In genomic region chr4:149877202-149877601, GRCm38 (mm10) we compare ENCODE assay signal across 12 mouse cellular contexts.
DNase-seq lines count a peak whose midpoint lies in the region; ATAC-seq lines count a peak whose summit lies in the region.
"Had no signal": no experiment of that assay in that cellular context is flagged by ENCODE, and none has a peak within 500 bp of the region (broad histone marks: within the 10 kb centered on the region; RNA-seq: fewer than 3 reads in every experiment).

No protein-coding gene starts in this region.

- H3K36me3 ChIP-seq in kidney, embryonic 16.5 days (ENCODE audit: insufficient read depth, low read length) = no peaks in the 10 kb centered on the region
- no peaks in the 10 kb centered on the region for H3K36me3 ChIP-seq in embryonic facial prominence, embryonic 12.5 days
- no peaks in the 10 kb centered on the region for H3K36me3 ChIP-seq in intestine, embryonic 14.5 days (ENCODE audit: control insufficient read depth, insufficient read depth, low read length)
- H3K36me3 ChIP-seq in neural tube, embryonic 13.5 days = no peaks in the 10 kb centered on the region
- no peaks in the 10 kb centered on the region for H3K36me3 ChIP-seq in midbrain, embryonic 16.5 days (ENCODE audit: control insufficient read depth, insufficient read depth, low read length)

- no peak overlapping the region for H3K4me3 ChIP-seq in kidney, embryonic 16.5 days (ENCODE audit: low read length)
- H3K4me3 ChIP-seq in embryonic facial prominence, embryonic 12.5 days = no peak overlapping the region
- H3K4me3 ChIP-seq in intestine, embryonic 14.5 days (ENCODE audit: low read depth, low read length) = no peak overlapping the region
- H3K4me3 ChIP-seq in neural tube, embryonic 13.5 days = no peak overlapping the region
- H3K4me3 ChIP-seq in midbrain, embryonic 16.5 days (ENCODE audit: low read depth, low read length) = no peak overlapping the region
- H3K4me3 ChIP-seq: erythroblast, embryonic 14.5 days had no signal

- H3K27me3 ChIP-seq in kidney, embryonic 16.5 days (ENCODE audit: insufficient read depth, low read length) = no peaks in the 10 kb centered on the region
- H3K27me3 ChIP-seq in embryonic facial prominence, embryonic 12.5 days = 0 out of 2 replicates have a peak, but pooled peaks cover 3% of the 10 kb centered on the region
- no peaks in the 10 kb centered on the region for H3K27me3 ChIP-seq in intestine, embryonic 14.5 days (replicated peaks; ENCODE audit: control insufficient read depth, insufficient read depth, low read length)
- H3K27me3 ChIP-seq in neural tube, embryonic 13.5 days = no peaks in the 10 kb centered on the region
- H3K27me3 ChIP-seq in midbrain, embryonic 16.5 days (ENCODE audit: control insufficient read depth, insufficient read depth, low read depth, low read length) = no peaks in the 10 kb centered on the region

- no peak for DNase-seq in kidney, postnatal 10 days
- no peak for DNase-seq in intestine, embryonic 14.5 days (ENCODE audit: low spot score)
- no peak for DNase-seq in cerebellum, postnatal 14 days
- DNase-seq in left cerebral cortex, postnatal 36 days (ENCODE audit: low spot score in 2 of 2) = no peak
- DNase-seq: kidney, adult 11 months; thymus, postnatal 4 days had no signal

- no peaks in the 10 kb centered on the region for H3K9me3 ChIP-seq in kidney, embryonic 16.5 days (ENCODE audit: low read length)
- no peaks in the 10 kb centered on the region for H3K9me3 ChIP-seq in embryonic facial prominence, embryonic 12.5 days
- no peaks in the 10 kb centered on the region for H3K9me3 ChIP-seq in intestine, embryonic 14.5 days (ENCODE audit: control insufficient read depth, low read length)
- no peaks in the 10 kb centered on the region for H3K9me3 ChIP-seq in neural tube, embryonic 13.5 days
- H3K9me3 ChIP-seq in midbrain, embryonic 16.5 days (replicated peaks; ENCODE audit: control insufficient read depth, low read length, poor library complexity, severe bottlenecking) = no peaks in the 10 kb centered on the region

- intact Hi-C loops in left cerebral cortex, postnatal 36 days (cut with DNase I) = no loop called here

- 37% methylated on average over 3 of the region's 3 CpGs for WGBS in kidney, embryonic 16.5 days
- 43% methylated on average over 3 of the region's 3 CpGs for WGBS in embryonic facial prominence, embryonic 12.5 days
- 29% methylated on average over 3 of the region's 3 CpGs for WGBS in intestine, embryonic 14.5 days
- WGBS in neural tube, embryonic 13.5 days = 47% methylated on average over 3 of the region's 3 CpGs
- WGBS in midbrain, embryonic 16.5 days = 62% methylated on average over 3 of the region's 3 CpGs

- H3K27ac ChIP-seq in kidney, embryonic 16.5 days (ENCODE audit: low read length) = peak overlapping the region; percentile 50
- H3K27ac ChIP-seq in embryonic facial prominence, embryonic 12.5 days = peak overlapping the region; percentile 77
- peak overlapping the region; percentile 47 for H3K27ac ChIP-seq in intestine, embryonic 14.5 days (ENCODE audit: low read depth)
- peak overlapping the region; percentile 64 for H3K27ac ChIP-seq in neural tube, embryonic 13.5 days (replicated peaks)
- no peak overlapping the region for H3K27ac ChIP-seq in midbrain, embryonic 16.5 days (ENCODE audit: low read length)

- H3K9ac ChIP-seq in kidney, embryonic 16.5 days (replicated peaks; ENCODE audit: low read length) = 0 out of 2 replicates have a peak overlapping the region, but pooled peaks have one; percentile 19
- no peak overlapping the region for H3K9ac ChIP-seq in embryonic facial prominence, embryonic 12.5 days
- H3K9ac ChIP-seq in intestine, embryonic 14.5 days (ENCODE audit: low read length) = no peak overlapping the region
- H3K9ac ChIP-seq in neural tube, embryonic 13.5 days = no peak overlapping the region
- no peak overlapping the region for H3K9ac ChIP-seq in midbrain, embryonic 16.5 days (ENCODE audit: low read depth, low read length)

- H3K4me2 ChIP-seq in kidney, embryonic 16.5 days (replicated peaks; ENCODE audit: low read depth, low read length) = no peak overlapping the region
- H3K4me2 ChIP-seq in embryonic facial prominence, embryonic 12.5 days (replicated peaks) = no peak overlapping the region
- no peak overlapping the region for H3K4me2 ChIP-seq in intestine, embryonic 14.5 days (ENCODE audit: low read length)
- H3K4me2 ChIP-seq in neural tube, embryonic 13.5 days = no peak overlapping the region
- H3K4me2 ChIP-seq in midbrain, embryonic 16.5 days (ENCODE audit: low read length) = no peak overlapping the region

- peak; percentile 21; the same call in 1 of the 2 replicates for ATAC-seq in kidney, embryonic 16.5 days (ENCODE audit: low FRiP score, low TSS enrichment)
- no peak for ATAC-seq in embryonic facial prominence, embryonic 12.5 days (ENCODE audit: insufficient number of reproducible peaks, insufficient read depth, low FRiP score, low TSS enrichment)
- no peak for ATAC-seq in intestine, embryonic 14.5 days (replicated peaks; ENCODE audit: low FRiP score, low TSS enrichment, low read depth)
- ATAC-seq in neural tube, embryonic 13.5 days (ENCODE audit: low read depth) = no peak
- no peak for ATAC-seq in midbrain, embryonic 16.5 days
- ATAC-seq: activated CD4-positive, CD25-positive, alpha-beta regulatory T cell, adult 4 months had no signal

- peaks cover 55% of the 10 kb centered on the region for H3K4me1 ChIP-seq in kidney, embryonic 16.5 days (ENCODE audit: insufficient read depth, low read length)
- H3K4me1 ChIP-seq in embryonic facial prominence, embryonic 12.5 days = peaks cover 48% of the 10 kb centered on the region
- peaks cover 32% of the 10 kb centered on the region for H3K4me1 ChIP-seq in intestine, embryonic 14.5 days (replicated peaks; ENCODE audit: control insufficient read depth, insufficient read depth, low read length)
- peaks cover 49% of the 10 kb centered on the region for H3K4me1 ChIP-seq in neural tube, embryonic 13.5 days (replicated peaks)
- peaks cover 6% of the 10 kb centered on the region; the same call in 1 of the 2 replicates for H3K4me1 ChIP-seq in midbrain, embryonic 16.5 days (ENCODE audit: control insufficient read depth, insufficient read depth, low read length)
